Mouse (Mus musculus) layer of hippocampus, adult 8-10 months (tissue): ENCODE data around the gene Pitpna. TPM values are rescaled to one million over a fixed set of nuclear protein-coding genes. Genes with fewer than 3 reads are reported as not detected.
"Not testable (repeated sequence)": the region's sequence is repeated elsewhere in the genome, so short reads cannot be mapped to it uniquely, and the experiment has no call there.

ENCODE experiments used
- DNase-seq, 2 experiments: peaks; one replicate each; pipeline ENCODE4 v3.0.0; 2022; ENCODE audit warnings: low spot score in 2 of 2
- total RNA-seq, 4 experiments: library from RNA; stranded (reverse); gene quantifications; 2 replicates each; pipeline ENCODE4 v1.2.4; 2022

Pitpna gene
- 100 to 1,000 TPM; 264 to 282 (median 275) TPM for total RNA-seq

GRCm38 (mm10) chr11:75587493-75588284 lies at the start of gene Pitpna:
TSS of gene Pitpna (plus strand) at chr11:75588097.
- DNase-seq: peak; percentile 92 to 94

GRCm38 (mm10) chr11:75538184-75538969 lies 49.5 kb upstream of the Pitpna start:
- DNase-seq: no peak

- DNase-seq: no peak
Observed at GRCm38 (mm10) chr11:75538970-75539299, 49.0 kb upstream of the Pitpna start.

- no peak for DNase-seq
Observed at GRCm38 (mm10) chr11:75540209-75540608, 47.7 kb upstream of the Pitpna start.

GRCm38 (mm10) chr11:75540710-75541581 lies 47.0 kb upstream of the Pitpna start:
- peak; percentile 66 to 71 for DNase-seq

GRCm38 (mm10) chr11:75544713-75545112 lies 43.2 kb upstream of the Pitpna start:
- no peak for DNase-seq

GRCm38 (mm10) chr11:75546057-75546456 lies 41.8 kb upstream of the Pitpna start:
- no peak for DNase-seq

GRCm38 (mm10) chr11:75549658-75550111 lies 38.2 kb upstream of the Pitpna start:
- no peak for DNase-seq

- DNase-seq: no peak
Observed at GRCm38 (mm10) chr11:75550200-75550946, 37.5 kb upstream of the Pitpna start.

GRCm38 (mm10) chr11:75551321-75551720 lies 36.6 kb upstream of the Pitpna start:
- no peak for DNase-seq

- no peak for DNase-seq
Observed at GRCm38 (mm10) chr11:75551961-75552441, 35.9 kb upstream of the Pitpna start.

GRCm38 (mm10) chr11:75552906-75553482 lies 34.9 kb upstream of the Pitpna start:
- no peak for DNase-seq

GRCm38 (mm10) chr11:75556006-75556405 lies 31.9 kb upstream of the Pitpna start:
- DNase-seq: not testable (repeated sequence)

- no peak for DNase-seq
Observed at GRCm38 (mm10) chr11:75557142-75557541, 30.8 kb upstream of the Pitpna start.

- DNase-seq: no peak
Observed at GRCm38 (mm10) chr11:75558101-75558500, 29.8 kb upstream of the Pitpna start.

GRCm38 (mm10) chr11:75559870-75560504 lies 27.9 kb upstream of the Pitpna start:
- DNase-seq: no peak

- DNase-seq: no peak
Observed at GRCm38 (mm10) chr11:75560530-75561409, 27.1 kb upstream of the Pitpna start.

- no peak for DNase-seq
Observed at GRCm38 (mm10) chr11:75561410-75561791, 26.5 kb upstream of the Pitpna start.

GRCm38 (mm10) chr11:75562840-75563239 lies 25.1 kb upstream of the Pitpna start:
- DNase-seq: no peak
